Mouse (Mus musculus) intestine, embryonic 16.5 days (tissue): ENCODE results near the gene Fam76a. TPM values are rescaled to one million over a fixed set of nuclear protein-coding genes. Genes with fewer than 3 reads are reported as not detected.
"Not testable (repeated sequence)": the region's sequence is repeated elsewhere in the genome, so short reads cannot be mapped to it uniquely, and the experiment has no call there.

Source experiments
- ATAC-seq: fragments of 200-750 bp; cut with Nextera tagmentation; 2 replicates; pipeline ENCODE4 v1.8.0; 2017; ENCODE audit warnings: moderate TSS enrichment, moderate library complexity
- H3K27ac ChIP-seq: fragments of 300-500 bp; sonication (generic); 2 replicates; pipeline ENCODE4 v1.5.1; 2014; ENCODE audit warnings: mild to moderate bottlenecking, low read length
- H3K27me3 ChIP-seq: fragments of 300-500 bp; sonication (generic); replicated peaks from 2 replicates; pipeline ENCODE4 v1.6.1; 2014; ENCODE audit warnings: low read length, control low read depth, mixed read lengths; ENCODE audit not compliant: control insufficient read depth, insufficient read depth
- H3K36me3 ChIP-seq: fragments of 300-500 bp; sonication (generic); 2 replicates; pipeline ENCODE4 v1.6.1; 2014; ENCODE audit warnings: low read length, control low read depth; ENCODE audit not compliant: control insufficient read depth, insufficient read depth
- H3K4me1 ChIP-seq: fragments of 300-500 bp; sonication (generic); 2 replicates; pipeline ENCODE4 v1.6.1; 2014; ENCODE audit warnings: low read length, control low read depth, mixed read lengths; ENCODE audit not compliant: control insufficient read depth, insufficient read depth
- H3K4me2 ChIP-seq: fragments of 300-500 bp; sonication (generic); 2 replicates; pipeline ENCODE4 v1.6.1; 2014; ENCODE audit warnings: low read depth, low read length, control low read depth
- H3K4me3 ChIP-seq: fragments of 300-500 bp; sonication (generic); 2 replicates; pipeline ENCODE4 v1.5.1; 2014; ENCODE audit warnings: mild to moderate bottlenecking, low read length
- H3K9ac ChIP-seq: fragments of 300-500 bp; sonication (generic); 2 replicates; pipeline ENCODE4 v1.6.1; 2014; ENCODE audit warnings: low read depth, low read length
- H3K9me3 ChIP-seq: fragments of 300-500 bp; sonication (generic); 2 replicates; pipeline ENCODE4 v1.6.1; 2016; ENCODE audit warnings: low read length, control low read depth; ENCODE audit not compliant: control insufficient read depth
- WGBS: fragments of 180-500 bp; shearing (Covaris S2); extraction: QIAGEN DNeasy Blood & Tissue Kit; methylation state at CpG from one replicate; pipeline ENCODE4 v1.1.7; 2014; 5-methylcytosine and 5-hydroxymethylcytosine counted together
- polyA plus RNA-seq: library from polyadenylated mRNA; unstranded; fragments of >200 nt; fragmentation: Nextera tagmentation; extraction: Ambion mirVana; gene quantifications from 2 replicates; pipeline ENCODE4 v1.2.1, GENCODE M21; 2015

Fam76a gene
- polyA plus RNA-seq, 1 experiment from 2014 or later = 40.5 TPM

GRCm38 (mm10) chr4:132934639-132935038 is 12.3 kb upstream of the Fam76a start:
- WGBS = 23% methylated on average over 7 of the region's 7 CpGs

GRCm38 (mm10) chr4:132932752-132933404 is 10.5 kb upstream of the Fam76a start:
- Histone ChIP-seq H3K27me3 (no peaks in the 10 kb centered on the region), H3K36me3 (no peaks in the 10 kb centered on the region), H3K4me2 (no peak overlapping the region), H3K9me3 (no peaks in the 10 kb centered on the region), H3K27ac (no peak overlapping the region), H3K9ac (no peak overlapping the region), H3K4me3 (no peak overlapping the region), H3K4me1 (peaks cover 8% of the 10 kb centered on the region)
- no peak for ATAC-seq
- 84% methylated on average over 4 of the region's 4 CpGs for WGBS

More at GRCm38 (mm10) chr4:132934639-132935038, 12.3 kb upstream of the Fam76a start:
- Histone ChIP-seq H3K4me1 (peaks cover 8% of the 10 kb centered on the region), H3K9me3 (no peaks in the 10 kb centered on the region), H3K9ac (0 out of 2 replicates have a peak overlapping the region, but pooled peaks have one; percentile 24), H3K4me3 (no peak overlapping the region), H3K27me3 (no peaks in the 10 kb centered on the region), H3K27ac (no peak overlapping the region), H3K36me3 (no peaks in the 10 kb centered on the region), H3K4me2 (no peak overlapping the region)
- ATAC-seq = peak; percentile 64

GRCm38 (mm10) chr4:132930784-132931183 is 8.4 kb upstream of the Fam76a start:
- no peak overlapping the region for H3K9ac ChIP-seq
- H3K27ac ChIP-seq = no peak overlapping the region
- H3K36me3 ChIP-seq = no peaks in the 10 kb centered on the region
- no peak overlapping the region for H3K4me3 ChIP-seq
- peaks cover 8% of the 10 kb centered on the region for H3K4me1 ChIP-seq
- H3K9me3 ChIP-seq = no peaks in the 10 kb centered on the region
- H3K27me3 ChIP-seq = no peaks in the 10 kb centered on the region
- no peak for ATAC-seq
- 12% methylated on average over 8 of the region's 8 CpGs for WGBS
- H3K4me2 ChIP-seq = no peak overlapping the region

- H3K4me1 ChIP-seq, H3K4me2 ChIP-seq, H3K9me3 ChIP-seq, H3K4me3 ChIP-seq, H3K9ac ChIP-seq, H3K36me3 ChIP-seq, H3K27me3 ChIP-seq, ATAC-seq: not testable (repeated sequence)
- WGBS = 51% methylated on average over 2 of the region's 2 CpGs
- peak overlapping the region; percentile 5; the same call in 1 of the 2 replicates for H3K27ac ChIP-seq
These were observed 4.2 kb upstream of the Fam76a start for GRCm38 (mm10) chr4:132926520-132926919.

GRCm38 (mm10) chr4:132922061-132922530 is 262 bp downstream of the Fam76a start:
- Histone ChIP-seq H3K4me2 (peak overlapping the region; percentile 55), H3K9ac (peak overlapping the region; percentile 94), H3K4me3 (peak overlapping the region; percentile 90), H3K9me3 (no peaks in the 10 kb centered on the region), H3K36me3 (no peaks in the 10 kb centered on the region), H3K27me3 (no peaks in the 10 kb centered on the region), H3K4me1 (0 out of 2 replicates have a peak, but pooled peaks cover 4% of the 10 kb centered on the region), H3K27ac (peak overlapping the region; percentile 89)
- peak; percentile 66 for ATAC-seq
- under 1% methylated on average over 46 of the region's 50 CpGs for WGBS

GRCm38 (mm10) chr4:132921488-132921887 is 870 bp downstream of the Fam76a start:
- peak overlapping the region; percentile 90 for H3K4me3 ChIP-seq
- H3K27ac ChIP-seq = no peak overlapping the region
- H3K9ac ChIP-seq = peak overlapping the region; percentile 94
- H3K9me3 ChIP-seq = no peaks in the 10 kb centered on the region
- H3K4me1 ChIP-seq = 0 out of 2 replicates have a peak, but pooled peaks cover 4% of the 10 kb centered on the region
- H3K36me3 ChIP-seq = no peaks in the 10 kb centered on the region
- 37% methylated on average over 12 of the region's 12 CpGs for WGBS
- peak overlapping the region; percentile 55 for H3K4me2 ChIP-seq
- no peaks in the 10 kb centered on the region for H3K27me3 ChIP-seq
- ATAC-seq = no peak

GRCm38 (mm10) chr4:132920171-132920570 is 2.2 kb downstream of the Fam76a start:
- no peak for ATAC-seq
- Histone ChIP-seq H3K27ac (no peak overlapping the region), H3K27me3 (no peaks in the 10 kb centered on the region), H3K4me3 (no peak overlapping the region), H3K4me1 (0 out of 2 replicates have a peak, but pooled peaks cover 4% of the 10 kb centered on the region), H3K9me3 (no peaks in the 10 kb centered on the region), H3K36me3 (no peaks in the 10 kb centered on the region; the same call in 1 of the 2 replicates), H3K4me2 (no peak overlapping the region), H3K9ac (no peak overlapping the region)
- 83% methylated on average over 4 of the region's 4 CpGs for WGBS

- not testable (repeated sequence) for H3K4me1 ChIP-seq, H3K36me3 ChIP-seq, H3K4me3 ChIP-seq, H3K9me3 ChIP-seq, H3K9ac ChIP-seq, H3K4me2 ChIP-seq, H3K27ac ChIP-seq, H3K27me3 ChIP-seq, ATAC-seq
- WGBS = 81% methylated on average over 6 of the region's 6 CpGs
These were observed 3.9 kb downstream of the Fam76a start for GRCm38 (mm10) chr4:132918493-132918892.

- Histone ChIP-seq H3K4me2 (no peak overlapping the region), H3K27me3 (no peaks in the 10 kb centered on the region), H3K9ac (no peak overlapping the region), H3K4me3 (no peak overlapping the region), H3K9me3 (no peaks in the 10 kb centered on the region), H3K27ac (no peak overlapping the region), H3K36me3 (peaks cover 19% of the 10 kb centered on the region), H3K4me1 (no peaks in the 10 kb centered on the region)
- WGBS = 92% methylated on average over 6 of the region's 6 CpGs
- no peak for ATAC-seq
These were observed 10.2 kb downstream of the Fam76a start for GRCm38 (mm10) chr4:132912156-132912555.
